Mouse (Mus musculus) spleen, adult 2 months (tissue): ENCODE results near the gene Itpr3.

Experiments used
- CTCF ChIP-seq: fragments of 200-500 bp; IDR thresholded peaks from 2 replicates; pipeline ENCODE4 v1.5.1; 2011; ENCODE audit warnings: mild to moderate bottlenecking, inconsistent platforms; ENCODE audit not compliant: insufficient read depth, insufficient read length, insufficient replicate concordance; ENCODE audit errors: extremely low read depth
- POLR2A ChIP-seq: fragments of 200-500 bp; IDR thresholded peaks from 2 replicates; pipeline ENCODE4 v1.6.1; 2011; ENCODE audit warnings: low read depth, low read length, inconsistent platforms

- TF ChIP-seq POLR2A (no peak), CTCF (no peak)
Observed at GRCm38 (mm10) chr17:27154256-27154655, 97.2 kb downstream of the Itpr3 start.
